Mouse (Mus musculus) midbrain, embryonic 11.5 days (tissue): ENCODE data around the gene Zzz3. TPM values are rescaled to one million over a fixed set of nuclear protein-coding genes. Genes with fewer than 3 reads are reported as not detected.

Experiments used
- ATAC-seq: fragments of 200-750 bp; cut with Nextera tagmentation; 2 replicates; pipeline ENCODE4 v1.8.0; 2017; ENCODE audit warnings: moderate TSS enrichment, moderate library complexity; ENCODE audit not compliant: low FRiP score
- DNase-seq: peaks from one replicate; pipeline ENCODE4 v3.0.0; 2015; ENCODE audit warnings: low spot score; ENCODE audit errors: missing footprints
- H3K27ac ChIP-seq: fragments of 300-500 bp; sonication (generic); 2 replicates; pipeline ENCODE4 v1.5.1; 2014; ENCODE audit warnings: low read depth, low read length
- H3K27me3 ChIP-seq: fragments of 300-500 bp; sonication (generic); 2 replicates; pipeline ENCODE4 v1.6.1; 2014; ENCODE audit warnings: mild to moderate bottlenecking, low read length, moderate library complexity, mixed read lengths; ENCODE audit not compliant: control insufficient read depth, insufficient read depth
- H3K36me3 ChIP-seq: fragments of 300-500 bp; sonication (generic); 2 replicates; pipeline ENCODE4 v1.6.1; 2014; ENCODE audit warnings: mild to moderate bottlenecking, low read length, moderate library complexity, mixed read lengths; ENCODE audit not compliant: control insufficient read depth, insufficient read depth
- H3K4me1 ChIP-seq: fragments of 300-500 bp; sonication (generic); 2 replicates; pipeline ENCODE4 v1.6.1; 2014; ENCODE audit warnings: low read length; ENCODE audit not compliant: control insufficient read depth, insufficient read depth
- H3K4me2 ChIP-seq: fragments of 300-500 bp; sonication (generic); 2 replicates; pipeline ENCODE4 v1.6.1; 2014; ENCODE audit warnings: mild to moderate bottlenecking, moderate library complexity
- H3K4me3 ChIP-seq: fragments of 300-500 bp; sonication (generic); 2 replicates; pipeline ENCODE4 v1.5.1; 2014; ENCODE audit warnings: low read depth, low read length
- H3K9ac ChIP-seq: fragments of 300-500 bp; sonication (generic); 2 replicates; pipeline ENCODE4 v1.6.1; 2014; ENCODE audit warnings: low read length
- H3K9me3 ChIP-seq: fragments of 300-500 bp; sonication (generic); 2 replicates; pipeline ENCODE4 v1.6.1; 2016; ENCODE audit warnings: low read length; ENCODE audit not compliant: control insufficient read depth
- WGBS: fragments of 180-500 bp; shearing (Covaris S2); extraction: QIAGEN DNeasy Blood & Tissue Kit; methylation state at CpG from one replicate; pipeline ENCODE4 v1.1.7; 2014; 5-methylcytosine and 5-hydroxymethylcytosine counted together
- polyA plus RNA-seq: library from polyadenylated mRNA; unstranded; fragments of >200 nt; fragmentation: Nextera tagmentation; extraction: Ambion mirVana; gene quantifications from 2 replicates; pipeline ENCODE4 v1.2.1, GENCODE M21; 2014

The Zzz3 gene
- polyA plus RNA-seq, result 62.2 and 63.1 TPM in 2 replicates

DNA sequence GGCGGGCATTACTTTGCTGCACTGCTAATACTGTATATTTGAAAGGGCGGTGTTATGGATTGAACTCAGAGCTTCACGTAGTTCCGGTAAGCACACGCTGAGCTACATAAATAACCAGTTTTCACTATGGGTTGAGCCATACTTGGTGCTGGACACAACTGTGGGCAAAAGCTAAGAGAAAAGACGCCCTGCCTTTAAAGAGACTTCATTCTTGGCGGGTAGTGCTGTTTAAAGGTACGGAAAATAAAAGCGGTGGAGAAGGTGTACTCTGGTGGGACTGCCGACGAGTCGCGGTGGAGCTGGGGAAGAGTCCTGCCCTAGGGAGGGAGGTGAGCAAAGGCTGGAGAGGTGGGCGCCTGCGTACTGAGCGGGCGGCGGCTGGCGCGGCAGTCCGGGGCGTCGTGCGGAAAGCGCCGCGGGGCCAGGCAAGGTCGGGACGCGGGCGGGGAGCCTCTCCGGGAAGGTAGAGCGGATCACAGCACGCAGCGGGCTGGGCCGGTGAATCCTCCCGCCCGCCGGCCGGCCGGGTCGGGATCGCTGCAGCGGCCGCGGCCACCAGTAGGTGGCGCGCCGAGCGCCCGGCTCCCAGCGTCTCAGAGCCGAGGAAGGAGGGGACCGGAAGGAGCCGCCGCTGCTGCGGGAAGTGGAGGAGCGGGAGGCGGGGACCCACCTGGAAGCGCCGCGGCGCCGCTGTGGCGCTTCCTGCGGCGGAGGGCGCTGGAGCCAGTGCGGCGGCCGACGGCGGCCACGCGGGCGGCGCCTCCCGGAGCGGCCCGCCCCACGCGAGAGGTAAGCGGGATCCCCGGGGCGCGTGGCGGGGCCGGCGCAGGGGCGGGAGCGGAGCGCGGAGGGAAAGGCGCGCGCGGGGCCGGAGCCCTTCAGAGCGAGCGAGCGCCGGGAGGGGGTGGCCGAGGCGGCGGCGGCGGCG lies at the start of gene Zzz3:
TSS of gene Zzz3 (plus strand) at position 124 of the 928 bp plus-strand sequence.
- Histone ChIP-seq H3K27me3 (no peaks in the 10 kb centered on the region), H3K4me2 (peak within 1 kb of the TSS; percentile 79), H3K4me3 (peak within 1 kb of the TSS; percentile 85), H3K4me1 (peaks cover 12% of the 10 kb centered on the region), H3K9me3 (no peaks in the 10 kb centered on the region), H3K27ac (peak within 1 kb of the TSS; percentile 98), H3K9ac (peak within 1 kb of the TSS; percentile 94), H3K36me3 (peaks cover 2% of the 10 kb centered on the region; the same call in 1 of the 2 replicates)
- ATAC-seq (peak; percentile 92), DNase-seq (peak; percentile 100)
- under 1% methylated on average over 80 of the region's 108 CpGs for WGBS

DNA sequence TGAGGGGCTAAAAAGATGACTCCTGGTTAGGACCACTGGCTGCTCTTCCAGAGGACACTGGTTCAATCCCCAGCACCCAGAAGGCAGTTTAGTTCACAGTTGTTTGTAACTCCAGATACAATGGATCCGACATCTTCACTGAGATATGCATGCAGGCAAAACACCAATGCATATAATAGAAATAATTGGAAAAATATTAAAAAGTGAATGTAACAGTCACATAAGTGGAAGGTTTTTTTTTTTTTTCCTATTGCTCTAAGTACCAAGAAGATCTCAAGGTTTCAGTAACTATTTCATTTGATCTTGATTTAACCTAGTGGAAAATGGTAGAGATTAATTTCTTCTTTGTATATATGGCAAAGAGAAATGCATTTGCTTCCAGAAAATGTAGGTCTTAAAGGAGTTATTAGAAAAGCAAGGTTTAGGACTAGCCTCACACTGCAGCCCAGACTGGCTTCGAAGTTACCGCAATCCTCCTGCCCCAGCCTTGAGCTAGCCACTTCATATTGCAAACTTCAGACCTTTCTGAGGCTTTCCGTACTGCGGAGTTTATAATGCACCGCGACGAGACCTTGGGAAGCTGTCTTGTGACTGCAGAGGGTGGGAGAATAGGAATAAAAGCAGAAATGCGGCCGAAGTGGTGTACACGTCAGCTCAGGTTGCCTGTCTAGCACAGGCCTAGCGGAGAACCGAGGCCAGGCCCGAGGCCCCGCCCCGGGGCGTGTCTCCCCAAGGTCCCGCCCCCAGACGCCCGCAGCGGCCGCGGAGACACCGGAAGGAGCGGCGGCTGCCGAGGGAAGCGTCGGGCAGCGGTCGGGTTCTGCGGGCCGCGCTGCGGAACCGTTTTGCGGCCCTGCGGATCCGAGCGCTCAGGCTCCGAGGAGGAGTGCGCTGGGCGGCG lies 49.3 kb upstream of the Zzz3 start, which contains the start of gene Usp33:
TSS of gene Usp33 (plus strand) at position 747 of the 901 bp plus-strand sequence.
- peak within 1 kb of the TSS; percentile 20; the same call in 1 of the 2 replicates for H3K27ac ChIP-seq
- peak; percentile 100 for DNase-seq
- H3K36me3 ChIP-seq, result no peaks in the 10 kb centered on the region
- ATAC-seq, result peak; percentile 98
- H3K9ac ChIP-seq, result peak within 1 kb of the TSS; percentile 86
- no peaks in the 10 kb centered on the region for H3K27me3 ChIP-seq
- 7% methylated on average over 43 of the region's 44 CpGs for WGBS
- peak within 1 kb of the TSS; percentile 85 for H3K4me3 ChIP-seq
- H3K4me1 ChIP-seq, result peaks cover 10% of the 10 kb centered on the region
- H3K9me3 ChIP-seq, result no peaks in the 10 kb centered on the region
- peak within 1 kb of the TSS; percentile 62 for H3K4me2 ChIP-seq

DNA sequence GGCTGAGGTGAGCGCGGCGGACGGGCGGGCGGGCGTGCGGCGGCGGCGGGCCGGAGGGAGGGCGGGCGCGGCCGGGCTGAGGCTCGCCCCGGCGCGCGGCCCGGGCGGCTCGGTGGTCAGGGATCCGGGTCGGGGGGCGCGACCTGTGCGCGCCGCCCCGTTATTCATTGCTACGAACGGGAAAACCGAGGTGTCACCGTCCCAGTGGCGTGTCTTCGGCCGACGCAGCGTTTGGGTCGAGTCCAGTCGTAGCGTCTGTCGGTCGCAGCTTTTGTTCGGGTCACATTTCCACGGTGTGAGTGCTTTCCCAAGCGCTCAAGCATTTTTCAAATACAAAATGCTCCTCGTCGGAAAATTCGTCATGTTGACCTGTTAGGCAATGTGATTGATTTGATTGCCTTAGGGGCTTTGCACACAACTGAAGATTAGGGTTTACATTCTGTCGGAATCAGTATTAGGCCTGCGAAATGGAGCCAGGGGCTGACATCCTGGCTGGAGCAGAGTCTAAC lies 48.6 kb upstream of the Zzz3 start:
- H3K27ac ChIP-seq, result peak overlapping the region; percentile 20; the same call in 1 of the 2 replicates
- H3K4me3 ChIP-seq, result peak overlapping the region; percentile 85
- DNase-seq, result peak; percentile 96
- peak; percentile 82 for ATAC-seq
- H3K4me1 ChIP-seq, result peaks cover 10% of the 10 kb centered on the region
- H3K9ac ChIP-seq, result peak overlapping the region; percentile 86
- under 1% methylated on average over 44 of the region's 54 CpGs for WGBS
- no peaks in the 10 kb centered on the region for H3K27me3 ChIP-seq
- no peaks in the 10 kb centered on the region for H3K9me3 ChIP-seq
- H3K36me3 ChIP-seq, result no peaks in the 10 kb centered on the region
- peak overlapping the region; percentile 62 for H3K4me2 ChIP-seq

DNA sequence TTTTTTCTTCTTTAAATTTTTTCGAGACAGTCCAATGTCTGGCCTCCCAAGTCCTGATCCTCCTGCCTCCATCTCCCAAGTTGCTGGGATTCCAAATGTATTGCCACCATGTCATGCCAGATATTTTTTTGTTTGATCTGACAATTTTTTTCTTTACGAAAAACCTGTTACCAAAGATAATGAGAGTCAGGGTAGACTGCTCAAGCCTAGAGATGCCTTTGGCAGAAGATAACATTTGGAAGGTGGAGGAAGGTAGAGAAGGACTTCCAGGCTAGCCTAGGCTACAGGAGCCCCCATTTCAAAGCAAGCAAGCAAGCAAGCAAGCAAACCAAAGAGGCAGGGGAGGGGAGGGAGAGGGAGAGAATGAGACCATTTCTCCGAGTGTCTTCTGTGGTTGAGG lies 48.0 kb upstream of the Zzz3 start:
- H3K27me3 ChIP-seq, result no peaks in the 10 kb centered on the region
- H3K27ac ChIP-seq, result no peak overlapping the region
- H3K9me3 ChIP-seq, result no peaks in the 10 kb centered on the region
- H3K36me3 ChIP-seq, result no peaks in the 10 kb centered on the region
- peak overlapping the region; percentile 62 for H3K4me2 ChIP-seq
- ATAC-seq (no peak), DNase-seq (peak; percentile 83)
- H3K4me3 ChIP-seq, result peak overlapping the region; percentile 85
- WGBS, result 48% methylated on average over 3 of the region's 3 CpGs
- H3K9ac ChIP-seq, result peak overlapping the region; percentile 86
- peaks cover 10% of the 10 kb centered on the region for H3K4me1 ChIP-seq

DNA sequence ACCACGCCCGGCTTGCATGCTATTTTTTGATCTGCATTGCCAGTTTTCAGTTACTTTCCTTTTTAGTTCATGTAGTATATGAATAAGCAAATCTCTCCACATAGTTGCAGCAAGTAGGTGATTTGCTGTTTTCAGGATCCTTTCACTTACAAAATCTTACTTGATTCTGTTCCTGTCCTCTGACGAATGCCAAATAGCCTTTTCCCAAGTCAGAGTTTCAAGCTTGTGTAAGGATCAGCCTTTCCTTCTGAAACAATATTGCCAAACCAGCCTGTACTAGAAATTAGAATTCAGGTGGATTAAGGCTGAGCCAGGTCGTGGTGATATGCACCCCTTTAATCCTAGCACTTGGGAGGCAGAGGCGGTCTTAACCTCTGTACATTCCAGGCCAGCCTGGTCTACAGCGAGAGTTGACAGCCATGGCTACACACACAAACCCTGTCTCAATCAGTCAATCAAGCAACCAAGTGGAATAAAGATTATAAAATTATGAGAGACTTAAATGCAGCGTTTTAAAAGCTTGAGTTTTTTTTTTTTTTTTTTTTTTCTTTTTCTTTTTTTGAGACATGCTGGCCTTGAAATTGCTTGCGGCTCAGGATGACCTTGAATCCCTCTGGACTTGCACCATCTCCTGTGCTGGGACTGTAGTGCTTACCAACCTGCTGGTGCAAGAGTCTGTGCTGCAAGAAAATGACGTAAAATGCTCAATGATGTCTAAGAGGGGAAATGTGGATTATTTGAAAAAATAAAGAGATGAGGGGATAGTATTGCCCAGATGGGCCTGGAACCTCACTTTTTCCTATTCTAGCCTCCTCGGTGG lies 47.1 kb upstream of the Zzz3 start:
- Histone ChIP-seq H3K4me3 (no peak overlapping the region), H3K9me3 (no peaks in the 10 kb centered on the region), H3K4me1 (peaks cover 10% of the 10 kb centered on the region), H3K9ac (no peak overlapping the region), H3K4me2 (no peak overlapping the region), H3K36me3 (no peaks in the 10 kb centered on the region), H3K27ac (no peak overlapping the region), H3K27me3 (no peaks in the 10 kb centered on the region)
- peak; percentile 73 for DNase-seq
- ATAC-seq, result no peak
- 86% methylated on average over 10 of the region's 10 CpGs for WGBS

DNA sequence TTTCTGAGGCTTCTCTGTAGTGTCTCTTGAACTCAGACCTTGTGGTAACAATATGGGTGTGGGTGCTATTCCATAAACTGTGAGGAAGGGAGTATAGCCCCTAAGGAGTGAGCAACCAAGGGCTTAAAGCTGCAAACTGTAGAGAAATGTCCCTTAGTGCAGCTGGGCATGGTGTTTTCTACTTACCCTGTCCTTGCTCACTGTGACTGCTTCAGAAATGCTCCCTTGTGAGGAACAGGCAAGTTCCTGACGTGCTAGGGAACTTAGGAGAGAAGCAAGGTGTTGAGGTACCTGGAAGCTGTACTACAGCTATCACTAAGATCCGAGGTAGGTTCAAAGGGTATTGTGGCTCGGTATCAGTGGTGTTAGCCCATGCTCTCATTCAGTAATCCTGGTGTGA lies 44.8 kb upstream of the Zzz3 start:
- H3K9ac ChIP-seq, result no peak overlapping the region
- no peaks in the 10 kb centered on the region for H3K36me3 ChIP-seq
- no peaks in the 10 kb centered on the region for H3K27me3 ChIP-seq
- H3K4me1 ChIP-seq, result peaks cover 10% of the 10 kb centered on the region
- H3K9me3 ChIP-seq, result no peaks in the 10 kb centered on the region
- ATAC-seq (no peak), DNase-seq (peak; percentile 73)
- WGBS, result 83% methylated on average over 3 of the region's 3 CpGs
- no peak overlapping the region for H3K4me3 ChIP-seq
- H3K27ac ChIP-seq, result no peak overlapping the region
- H3K4me2 ChIP-seq, result no peak overlapping the region

DNA sequence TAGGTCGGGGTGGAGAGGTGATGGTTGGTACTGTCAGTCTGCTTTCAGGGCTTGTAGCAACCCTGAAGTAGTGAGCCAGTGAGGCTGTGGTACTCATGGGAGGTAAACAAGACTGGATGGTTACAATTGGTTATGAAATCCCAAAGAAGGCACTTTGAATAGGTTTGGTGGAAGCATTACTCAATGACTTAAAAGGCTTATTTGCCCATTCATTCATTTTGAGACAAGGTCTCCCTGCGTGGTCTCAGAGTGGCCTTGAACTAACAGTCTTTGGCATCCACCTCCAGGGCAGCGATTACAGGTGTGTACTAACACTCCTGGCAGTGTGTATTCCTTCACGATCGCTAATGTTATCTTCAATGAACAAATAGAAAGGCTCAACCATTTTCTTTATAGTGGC lies 44.3 kb upstream of the Zzz3 start:
- WGBS, result 88% methylated on average over 5 of the region's 5 CpGs
- DNase-seq, result peak; percentile 72

DNA sequence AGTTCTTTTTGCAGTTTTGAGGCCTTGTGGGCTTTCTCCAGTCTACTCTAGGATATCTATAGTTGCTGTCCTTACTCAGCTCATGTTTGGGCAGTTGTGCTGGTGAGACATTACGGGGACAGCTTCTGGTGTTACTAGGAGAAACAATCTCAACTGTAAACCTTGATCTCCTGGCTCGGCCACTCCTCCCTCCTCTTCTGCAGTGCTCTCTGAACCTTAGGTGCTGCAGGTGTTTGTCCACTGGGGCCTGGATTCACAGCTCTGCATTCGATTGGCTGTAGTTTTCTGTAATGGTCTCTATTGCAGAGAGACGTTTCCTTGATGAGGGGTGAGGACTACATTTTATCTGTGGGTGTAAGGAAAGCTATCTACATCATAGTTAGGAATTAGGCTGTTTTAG lies 43.0 kb upstream of the Zzz3 start:
- no peaks in the 10 kb centered on the region for H3K9me3 ChIP-seq
- no peak overlapping the region for H3K9ac ChIP-seq
- H3K27me3 ChIP-seq, result no peaks in the 10 kb centered on the region
- H3K36me3 ChIP-seq, result no peaks in the 10 kb centered on the region
- DNase-seq (peak; percentile 33), ATAC-seq (no peak)
- H3K4me3 ChIP-seq, result no peak overlapping the region
- no peak overlapping the region for H3K27ac ChIP-seq
- no peak overlapping the region for H3K4me2 ChIP-seq
- WGBS, result 89% methylated on average over 4 of the region's 4 CpGs
- H3K4me1 ChIP-seq, result peaks cover 6% of the 10 kb centered on the region

More for the DNA sequence above, 44.3 kb upstream of the Zzz3 start:
- H3K4me1 ChIP-seq, result peaks cover 10% of the 10 kb centered on the region
- H3K27me3 ChIP-seq, result no peaks in the 10 kb centered on the region
- H3K9ac ChIP-seq, result no peak overlapping the region
- no peaks in the 10 kb centered on the region for H3K36me3 ChIP-seq
- no peak overlapping the region for H3K27ac ChIP-seq
- H3K9me3 ChIP-seq, result no peaks in the 10 kb centered on the region
- H3K4me2 ChIP-seq, result no peak overlapping the region
- no peak overlapping the region for H3K4me3 ChIP-seq
- no peak for ATAC-seq
